Mouse (Mus musculus): Measurements from ENCODE around the gene Cdc123. TPM values are rescaled to one million over a fixed set of nuclear protein-coding genes. Genes with fewer than 3 reads are reported as not detected.

The Cdc123 gene
- polyA plus RNA-seq, 1 experiment from 2014 or later, result 170 TPM

DNA sequence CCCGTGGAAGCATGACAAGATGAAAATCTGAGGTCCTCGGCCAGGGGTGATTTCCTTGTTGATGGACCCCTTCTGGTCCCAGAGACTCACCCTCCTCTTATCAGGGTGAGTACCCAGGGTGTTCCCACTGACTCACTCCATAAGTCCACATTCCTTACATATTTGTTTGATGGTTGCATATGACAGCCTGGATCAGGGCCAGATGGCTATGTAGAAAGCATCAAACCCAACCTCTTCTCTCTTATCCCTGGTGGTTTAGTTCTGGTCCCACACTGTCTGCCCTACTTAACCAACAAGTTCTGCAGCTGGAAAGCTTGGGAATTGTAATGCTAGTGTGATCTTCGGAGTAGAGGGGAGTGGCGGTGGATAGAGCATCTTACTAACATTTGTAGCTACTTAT is 76.0 kb downstream of the Cdc123 start:
- Histone ChIP-seq H3K9ac (no peak overlapping the region), H3K27ac (no peak overlapping the region), H3K9me3 (replicated peaks) (no peaks in the 10 kb centered on the region), H3K4me3 (replicated peaks) (no peak overlapping the region), H3K4me1 (replicated peaks) (no peaks in the 10 kb centered on the region), H3K36me3 (no peaks in the 10 kb centered on the region), H3K4me2 (no peak overlapping the region), H3K27me3 (no peaks in the 10 kb centered on the region)
- 67% methylated on average over 4 of the region's 4 CpGs for WGBS (ENCODE audit: insufficient replicate concordance)
- ATAC-seq (ENCODE audit: low read depth), result no peak
- DNase-seq, result no peak

DNA sequence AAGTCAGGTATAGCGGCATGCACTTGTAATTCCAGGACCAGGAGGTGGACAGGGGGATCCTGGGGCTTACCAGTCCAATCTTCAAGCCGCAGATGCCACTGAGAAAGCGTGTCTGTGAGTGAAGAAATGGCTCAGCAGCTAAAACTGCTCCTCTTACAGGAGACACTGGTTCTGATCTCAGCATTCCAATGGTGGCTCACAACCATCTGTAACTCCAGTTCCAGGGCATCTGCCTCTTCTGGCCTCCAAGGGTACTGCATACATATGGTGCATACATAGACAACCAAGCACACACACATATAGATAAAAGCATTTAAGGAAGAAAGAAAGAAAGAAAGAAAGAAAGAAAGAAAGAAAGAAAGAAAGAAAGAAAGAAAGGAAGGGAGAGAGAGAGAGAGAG is 82.9 kb downstream of the Cdc123 start:
- Histone ChIP-seq H3K9ac (no peak overlapping the region), H3K4me1 (replicated peaks) (no peaks in the 10 kb centered on the region), H3K36me3 (no peaks in the 10 kb centered on the region), H3K9me3 (replicated peaks) (no peaks in the 10 kb centered on the region), H3K4me3 (replicated peaks) (no peak overlapping the region), H3K4me2 (no peak overlapping the region), H3K27me3 (no peaks in the 10 kb centered on the region), H3K27ac (no peak overlapping the region)
- WGBS (ENCODE audit: insufficient replicate concordance), result 68% methylated on average over 3 of the region's 3 CpGs
- no peak for ATAC-seq (ENCODE audit: low read depth)
- no peak for DNase-seq

GRCm38 (mm10) chr2:5760479-5761008 is 84.4 kb downstream of the Cdc123 start:
- Histone ChIP-seq H3K4me3 (replicated peaks) (no peak overlapping the region), H3K4me2 (no peak overlapping the region), H3K27ac (no peak overlapping the region), H3K27me3 (no peaks in the 10 kb centered on the region), H3K36me3 (no peaks in the 10 kb centered on the region), H3K9ac (no peak overlapping the region), H3K4me1 (replicated peaks) (no peaks in the 10 kb centered on the region), H3K9me3 (replicated peaks) (no peaks in the 10 kb centered on the region)
- ATAC-seq (ENCODE audit: low read depth) (no peak), DNase-seq (no peak)
- WGBS (ENCODE audit: insufficient replicate concordance), result 83% methylated on average over 8 of the region's 8 CpGs

DNA sequence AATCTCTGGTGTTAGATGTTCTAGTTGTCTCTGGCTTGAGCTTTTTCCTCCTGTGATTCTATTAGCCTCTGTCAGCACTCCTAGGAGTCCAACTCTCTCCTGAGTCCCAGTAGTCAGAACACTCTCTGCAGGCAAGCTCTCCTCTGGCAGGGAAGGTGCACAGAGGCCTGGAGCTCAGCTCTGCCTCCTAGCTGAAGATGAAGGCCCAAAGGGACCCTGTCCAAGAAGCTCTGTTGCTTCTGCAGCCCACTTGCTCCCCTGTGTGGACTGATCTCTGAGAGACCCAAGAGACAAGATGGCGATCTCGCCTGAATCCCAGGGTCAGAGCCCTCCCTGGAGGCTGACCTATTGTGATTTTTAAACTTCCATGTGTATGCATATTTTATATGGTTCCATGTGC is 86.4 kb downstream of the Cdc123 start:
- 53% methylated on average over 2 of the region's 2 CpGs for WGBS (ENCODE audit: insufficient replicate concordance)
- Histone ChIP-seq H3K4me3 (replicated peaks) (no peak overlapping the region), H3K4me1 (replicated peaks) (no peaks in the 10 kb centered on the region), H3K4me2 (no peak overlapping the region), H3K27me3 (no peaks in the 10 kb centered on the region), H3K36me3 (no peaks in the 10 kb centered on the region), H3K9ac (no peak overlapping the region), H3K9me3 (replicated peaks) (no peaks in the 10 kb centered on the region), H3K27ac (no peak overlapping the region)
- no peak for ATAC-seq (ENCODE audit: low read depth)
- DNase-seq, result no peak

DNA sequence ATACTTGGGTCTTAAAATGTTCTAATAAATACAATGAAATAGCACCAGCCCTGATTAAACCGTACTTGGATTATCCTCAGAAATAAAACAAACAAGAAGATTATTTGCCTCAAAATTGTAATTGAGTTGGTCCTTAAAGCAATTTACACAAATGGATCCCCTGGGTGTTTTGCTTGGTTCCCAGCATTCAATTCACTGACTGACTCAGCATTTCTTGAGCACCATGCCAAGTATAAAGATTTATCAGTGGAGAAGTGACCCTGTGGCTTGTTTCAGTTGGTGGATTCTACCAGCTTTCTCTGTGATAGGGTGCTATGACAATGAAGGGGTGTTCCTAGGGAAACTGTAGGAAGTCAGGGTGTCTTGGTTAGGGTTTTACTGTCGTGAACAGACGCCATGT is 94.1 kb downstream of the Cdc123 start:
- Histone ChIP-seq H3K27ac (no peak overlapping the region), H3K4me1 (replicated peaks) (no peaks in the 10 kb centered on the region), H3K27me3 (no peaks in the 10 kb centered on the region), H3K4me2 (no peak overlapping the region), H3K36me3 (no peaks in the 10 kb centered on the region), H3K4me3 (replicated peaks) (no peak overlapping the region), H3K9me3 (replicated peaks) (no peaks in the 10 kb centered on the region), H3K9ac (no peak overlapping the region)
- WGBS (ENCODE audit: insufficient replicate concordance), result 55% methylated on average over 3 of the region's 3 CpGs
- ATAC-seq (ENCODE audit: low read depth) (no peak), DNase-seq (no peak)

GRCm38 (mm10) chr2:5749210-5749609 is 95.8 kb downstream of the Cdc123 start:
- H3K27ac ChIP-seq, result no peak overlapping the region
- ATAC-seq (ENCODE audit: low read depth) (no peak), DNase-seq (no peak)
- H3K27me3 ChIP-seq, result no peaks in the 10 kb centered on the region
- no peak overlapping the region for H3K4me2 ChIP-seq
- WGBS (ENCODE audit: insufficient replicate concordance), result 67% methylated on average over 6 of the region's 6 CpGs
- no peaks in the 10 kb centered on the region for H3K4me1 ChIP-seq (replicated peaks)
- H3K9ac ChIP-seq, result no peak overlapping the region
- no peaks in the 10 kb centered on the region for H3K9me3 ChIP-seq (replicated peaks)
- H3K4me3 ChIP-seq (replicated peaks), result no peak overlapping the region
- H3K36me3 ChIP-seq, result no peaks in the 10 kb centered on the region

DNA sequence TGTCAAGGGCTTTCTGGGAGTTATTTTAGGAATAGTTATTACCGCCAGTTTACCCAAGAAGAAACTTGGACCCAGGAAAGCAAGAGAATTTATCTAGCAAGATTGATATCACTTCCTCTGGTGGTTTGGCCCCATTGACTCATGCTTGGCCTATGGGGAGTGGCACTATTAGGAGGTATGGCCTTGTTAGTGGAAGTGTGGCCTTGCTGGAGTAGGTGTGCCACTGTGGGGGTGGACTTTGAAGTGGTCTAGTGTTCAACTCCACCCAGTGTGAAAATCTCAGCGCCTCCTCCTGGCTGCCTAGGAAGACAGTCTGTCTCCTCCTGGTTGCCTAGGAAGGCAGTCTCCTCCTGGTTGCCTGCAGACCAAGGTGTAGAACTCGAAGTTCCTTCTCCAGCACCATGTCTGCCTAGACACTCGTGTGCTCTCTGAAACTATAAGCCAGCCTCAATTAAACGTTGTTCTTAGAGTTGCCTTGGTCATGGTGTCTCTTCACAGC is 97.4 kb downstream of the Cdc123 start:
- 55% methylated on average over 5 of the region's 5 CpGs for WGBS (ENCODE audit: insufficient replicate concordance)
- ATAC-seq (ENCODE audit: low read depth), result no peak

DNA sequence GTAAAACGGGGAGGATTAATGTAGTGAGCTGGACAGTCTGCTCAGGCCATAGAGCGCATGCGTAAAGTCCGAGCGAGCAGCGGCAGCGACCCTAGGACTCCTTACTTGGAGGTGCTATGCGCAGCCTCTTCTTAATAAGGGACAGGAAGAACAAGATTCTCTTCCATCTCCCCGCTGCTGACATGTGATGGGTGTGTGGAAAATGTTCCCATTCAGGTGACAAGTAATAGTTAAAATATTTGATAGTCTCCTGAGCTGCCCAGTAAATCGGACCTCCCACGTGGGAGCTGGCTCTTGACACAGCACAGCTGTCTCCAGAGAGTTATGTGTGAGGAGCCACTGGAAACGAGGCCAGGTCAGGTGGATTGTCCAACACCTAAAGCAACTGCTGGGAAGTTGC is 98.4 kb downstream of the Cdc123 start:
- no peak overlapping the region for H3K4me2 ChIP-seq
- no peaks in the 10 kb centered on the region for H3K9me3 ChIP-seq (replicated peaks)
- H3K4me3 ChIP-seq (replicated peaks), result no peak overlapping the region
- no peaks in the 10 kb centered on the region for H3K27me3 ChIP-seq
- WGBS (ENCODE audit: insufficient replicate concordance), result 71% methylated on average over 12 of the region's 12 CpGs
- no peaks in the 10 kb centered on the region for H3K4me1 ChIP-seq (replicated peaks)
- H3K36me3 ChIP-seq, result no peaks in the 10 kb centered on the region
- no peak for ATAC-seq (ENCODE audit: low read depth)
- no peak overlapping the region for H3K9ac ChIP-seq
- no peak overlapping the region for H3K27ac ChIP-seq
- DNase-seq, result no peak

More for the DNA sequence above, 97.4 kb downstream of the Cdc123 start:
- no peaks in the 10 kb centered on the region for H3K27me3 ChIP-seq
- H3K4me1 ChIP-seq (replicated peaks), result no peaks in the 10 kb centered on the region
- H3K9me3 ChIP-seq (replicated peaks), result no peaks in the 10 kb centered on the region
- no peak overlapping the region for H3K4me3 ChIP-seq (replicated peaks)
- H3K27ac ChIP-seq, result no peak overlapping the region
- no peak overlapping the region for H3K4me2 ChIP-seq
- H3K9ac ChIP-seq, result no peak overlapping the region
- DNase-seq, result no peak
- H3K36me3 ChIP-seq, result no peaks in the 10 kb centered on the region

Other genes starting within 250 kb of the Cdc123 start
- 0.82 and 0.90 TPM in 2 replicates for gene Camk1d, start 130.6 kb downstream of the Cdc123 start, polyA plus RNA-seq (2015; fragmentation: Nextera tagmentation; extraction: Ambion mirVana)
- 70.1 and 84.3 TPM in 2 replicates for gene Nudt5, start 145 bp downstream of the Cdc123 start, polyA plus RNA-seq (2015; fragmentation: Nextera tagmentation; extraction: Ambion mirVana)
- 0.36 and 0.87 TPM in 2 replicates for gene Gm13199, start 17.8 kb upstream of the Cdc123 start, polyA plus RNA-seq (2015; fragmentation: Nextera tagmentation; extraction: Ambion mirVana)
- gene Sec61a2, start 50.3 kb upstream of the Cdc123 start, polyA plus RNA-seq (2015; fragmentation: Nextera tagmentation; extraction: Ambion mirVana), result 14.3 and 17.4 TPM in 2 replicates
- gene Dhtkd1, start 97.6 kb upstream of the Cdc123 start, polyA plus RNA-seq (2015; fragmentation: Nextera tagmentation; extraction: Ambion mirVana), result 1.4 and 2.0 TPM in 2 replicates
- gene Upf2, start 106.3 kb upstream of the Cdc123 start, polyA plus RNA-seq (2015; fragmentation: Nextera tagmentation; extraction: Ambion mirVana), result 4.5 and 5.8 TPM in 2 replicates